Mouse (Mus musculus): ENCODE measurements around the gene Sept1. TPM values are rescaled to one million over a fixed set of nuclear protein-coding genes. Genes with fewer than 3 reads are reported as not detected.
"Not testable (repeated sequence)": the region's sequence is repeated elsewhere in the genome, so short reads cannot be mapped to it uniquely, and the experiment has no call there.

Sept1 gene
- total RNA-seq, 1 experiment from 2014 or later, result 8.3 TPM

- no peak for DNase-seq
Measured at GRCm38 (mm10) chr7:127194011-127194632, 38.8 kb downstream of the Sept1 start.

- no peak for DNase-seq
Measured at GRCm38 (mm10) chr7:127192989-127193388, 39.9 kb downstream of the Sept1 start.

GRCm38 (mm10) chr7:127190672-127191071 lies 42.3 kb downstream of the Sept1 start:
- no peak for DNase-seq

GRCm38 (mm10) chr7:127188305-127189276 lies 44.3 kb downstream of the Sept1 start:
- no peak for DNase-seq

- DNase-seq, result no peak
Measured at GRCm38 (mm10) chr7:127187351-127187750, 45.6 kb downstream of the Sept1 start.

GRCm38 (mm10) chr7:127185601-127186000 lies 47.3 kb downstream of the Sept1 start:
- no peak for DNase-seq

- no peak for DNase-seq
Measured at GRCm38 (mm10) chr7:127184720-127185119, 48.2 kb downstream of the Sept1 start.

- DNase-seq, result no peak
Measured at GRCm38 (mm10) chr7:127183828-127184227, 49.1 kb downstream of the Sept1 start.

- DNase-seq, result no peak
Measured at GRCm38 (mm10) chr7:127183345-127183744, 49.6 kb downstream of the Sept1 start.

- DNase-seq, result not testable (repeated sequence)
Measured at GRCm38 (mm10) chr7:127181724-127182123, 51.2 kb downstream of the Sept1 start.

GRCm38 (mm10) chr7:127180783-127181182 lies 52.1 kb downstream of the Sept1 start:
- no peak for DNase-seq

- no peak for DNase-seq
Measured at GRCm38 (mm10) chr7:127176937-127177336, 56.0 kb downstream of the Sept1 start.

GRCm38 (mm10) chr7:127166501-127166900 lies 66.4 kb downstream of the Sept1 start:
- no peak for DNase-seq

- DNase-seq, result no peak
Measured at GRCm38 (mm10) chr7:127165607-127166493, 67.1 kb downstream of the Sept1 start.

Other genes with a start within 250 kb of the Sept1 start
- gene Mvp, start 218.5 kb downstream of the Sept1 start, total RNA-seq (2021), result 102 and 118 TPM in 2 replicates
- 1.7 and 2.8 TPM in 2 replicates for gene Pagr1b, start 216.6 kb downstream of the Sept1 start, total RNA-seq (2021)
- gene Pagr1a, start 215.8 kb downstream of the Sept1 start, total RNA-seq (2021), result 13.4 and 28.2 TPM in 2 replicates
- 31.0 and 44.0 TPM in 2 replicates for gene Gm42742, start 212.0 kb downstream of the Sept1 start, total RNA-seq (2021)
- 2.2 and 5.1 TPM in 2 replicates for gene Prrt2, start 211.9 kb downstream of the Sept1 start, total RNA-seq (2021)
- 167 and 171 TPM in 2 replicates for gene Maz, start 206.1 kb downstream of the Sept1 start, total RNA-seq (2021)
- 9.5 and 15.0 TPM in 2 replicates for gene Kif22, start 190.7 kb downstream of the Sept1 start, total RNA-seq (2021)
- gene Zg16, start 145.8 kb downstream of the Sept1 start, total RNA-seq (2021), result not detected in 2 replicates
- gene AI467606, start 141.8 kb downstream of the Sept1 start, total RNA-seq (2021), result 0.43 and 1.1 TPM in 2 replicates
- gene Qprt, start 110.9 kb downstream of the Sept1 start, total RNA-seq (2021), result 0.21 TPM in 1 of 2 replicates, not detected in the other
- 0.55 and 1.0 TPM in 2 replicates for gene Spn, start 95.3 kb downstream of the Sept1 start, total RNA-seq (2021)
- 53.5 and 65.9 TPM in 2 replicates for gene Cd2bp2, start 37.1 kb downstream of the Sept1 start, total RNA-seq (2021)
- gene Tbc1d10b, start 24.7 kb downstream of the Sept1 start, total RNA-seq (2021), result 51.9 and 53.1 TPM in 2 replicates
- 4.1 and 4.4 TPM in 2 replicates for gene Mylpf, start 24.2 kb downstream of the Sept1 start, total RNA-seq (2021)
- 14.7 and 15.2 TPM in 2 replicates for gene Zfp553, start 69 bp downstream of the Sept1 start, total RNA-seq (2021)
- 26.9 and 36.0 TPM in 2 replicates for gene Zfp771, start 11.1 kb upstream of the Sept1 start, total RNA-seq (2021)
- 39.8 and 50.7 TPM in 2 replicates for gene Dctpp1, start 27.6 kb upstream of the Sept1 start, total RNA-seq (2021)
- 114 and 117 TPM in 2 replicates for gene Sephs2, start 40.9 kb upstream of the Sept1 start, total RNA-seq (2021)
- 0.57 and 1.0 TPM in 2 replicates for gene Itgal, start 63.1 kb upstream of the Sept1 start, total RNA-seq (2021)
- gene Zfp768, start 112.5 kb upstream of the Sept1 start, total RNA-seq (2021), result 31.4 and 32.8 TPM in 2 replicates
- 8.3 and 11.2 TPM in 2 replicates for gene Zfp747, start 142.9 kb upstream of the Sept1 start, total RNA-seq (2021)
- gene 9130019O22Rik, start 154.0 kb upstream of the Sept1 start, total RNA-seq (2021), result 5.3 and 5.9 TPM in 2 replicates
- 9.6 and 10.7 TPM in 2 replicates for gene E430018J23Rik, start 160.5 kb upstream of the Sept1 start, total RNA-seq (2021)
- gene Zfp764, start 173.7 kb upstream of the Sept1 start, total RNA-seq (2021), result 7.5 and 8.0 TPM in 2 replicates
- 13.3 and 23.3 TPM in 2 replicates for gene Zfp688, start 188.9 kb upstream of the Sept1 start, total RNA-seq (2021)
- gene Zfp689, start 216.0 kb upstream of the Sept1 start, total RNA-seq (2021), result 3.3 and 4.2 TPM in 2 replicates
- gene Prr14, start 226.5 kb upstream of the Sept1 start, total RNA-seq (2021), result 62.4 and 63.3 TPM in 2 replicates
- 84.4 and 86.7 TPM in 2 replicates for gene Fbrs, start 246.1 kb upstream of the Sept1 start, total RNA-seq (2021)

Data from adrenal gland, postnatal 25 days (tissue).